Mouse (Mus musculus): ENCODE measurements at regions not wholly inside any gene's neighbourhood (a gene's known extent, or its start where the extent isn't known, plus 50 kb on each side); places are given as distances from the start of the nearest gene placed in this dataset.

GRCm38 (mm10) chr6:16365450-16365849 lies 532.8 kb downstream of the Tfec start:
- DNase-seq, result no peak

GRCm38 (mm10) chr6:16362057-16362456 lies 536.2 kb downstream of the Tfec start:
- DNase-seq, result no peak

DNA sequence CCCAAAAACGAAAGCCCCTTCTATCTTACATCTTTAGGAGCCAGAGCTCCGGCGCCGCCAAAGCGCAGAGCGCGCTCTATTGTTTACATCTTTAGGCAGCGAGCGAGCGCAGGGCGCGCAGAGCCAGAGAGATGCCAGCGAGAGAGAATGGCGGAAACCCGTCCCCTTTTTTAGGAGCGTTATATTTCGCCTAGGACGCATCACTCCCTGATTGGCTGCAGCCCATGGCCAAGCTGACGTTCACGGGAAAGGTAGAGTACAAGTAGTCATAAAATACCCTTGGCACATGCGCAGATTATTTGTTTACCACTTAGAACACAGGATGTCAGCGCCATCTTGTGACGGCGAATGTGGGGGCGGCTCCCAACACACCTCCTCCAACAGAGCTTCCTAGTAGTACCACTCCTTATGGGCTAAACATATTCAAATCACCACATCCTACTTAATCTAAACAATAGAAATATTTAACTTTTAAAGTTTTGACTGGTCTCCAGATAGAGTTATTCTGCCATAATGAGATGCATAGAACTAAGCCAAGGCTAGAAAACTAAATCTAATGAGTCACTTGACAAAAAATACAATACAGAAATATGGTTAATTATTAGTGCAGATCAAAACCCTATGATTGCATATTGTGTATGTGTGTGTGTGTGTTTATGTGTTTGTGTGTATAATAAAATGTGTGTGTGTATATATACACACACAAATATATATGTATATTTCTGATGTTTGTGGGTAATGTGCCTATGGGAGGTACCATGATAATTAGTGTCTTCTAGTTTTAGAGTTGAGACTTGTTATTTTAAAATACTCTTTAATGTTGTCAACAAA lies 538.1 kb downstream of the Tfec start:
- peak; percentile 21 for DNase-seq

DNA sequence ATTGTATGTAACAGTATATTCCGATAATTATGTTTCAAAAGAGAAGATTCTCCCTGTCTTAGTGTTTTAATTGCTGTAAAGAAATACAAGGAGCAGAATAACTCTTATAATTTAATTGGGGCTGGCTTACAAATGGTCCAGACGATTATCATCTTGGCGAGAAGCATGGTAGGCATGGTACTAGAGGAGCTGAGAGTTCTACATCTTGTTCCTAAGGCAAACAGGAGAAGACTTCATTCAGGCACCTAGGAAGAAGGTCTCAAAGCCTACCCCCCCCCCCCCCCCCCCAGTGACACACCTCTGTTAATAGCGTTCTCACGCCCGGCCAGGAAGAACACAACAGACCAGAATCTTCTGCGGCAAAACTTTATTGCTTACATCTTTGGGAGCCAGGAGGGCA lies 538.8 kb downstream of the Tfec start:
- no peak for DNase-seq

GRCm38 (mm10) chr6:16333638-16334037 lies 564.6 kb downstream of the Tfec start:
- DNase-seq, result peak; percentile 54

- no peak for DNase-seq
Measured at GRCm38 (mm10) chr6:16314305-16315010, 583.8 kb downstream of the Tfec start.

DNA sequence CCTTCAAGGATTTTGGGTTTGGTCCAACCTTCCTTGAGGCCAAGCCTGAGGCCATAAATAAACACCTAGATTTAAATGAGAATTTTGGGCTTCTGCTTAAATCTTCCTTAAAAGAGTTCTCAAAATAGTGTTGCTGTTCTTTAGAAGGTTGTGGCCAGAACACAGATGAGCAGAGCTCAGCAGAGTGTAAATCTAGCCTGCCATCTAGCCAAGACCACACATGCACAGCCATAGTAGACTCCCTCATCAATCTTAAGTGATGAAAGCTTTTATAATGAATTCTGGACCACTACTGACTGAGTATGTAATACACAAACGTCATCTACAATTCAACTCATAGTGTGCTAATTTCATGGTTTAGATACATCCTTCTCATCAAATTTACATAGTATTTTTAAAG lies 585.3 kb downstream of the Tfec start:
- DNase-seq, result peak; percentile 26

DNA sequence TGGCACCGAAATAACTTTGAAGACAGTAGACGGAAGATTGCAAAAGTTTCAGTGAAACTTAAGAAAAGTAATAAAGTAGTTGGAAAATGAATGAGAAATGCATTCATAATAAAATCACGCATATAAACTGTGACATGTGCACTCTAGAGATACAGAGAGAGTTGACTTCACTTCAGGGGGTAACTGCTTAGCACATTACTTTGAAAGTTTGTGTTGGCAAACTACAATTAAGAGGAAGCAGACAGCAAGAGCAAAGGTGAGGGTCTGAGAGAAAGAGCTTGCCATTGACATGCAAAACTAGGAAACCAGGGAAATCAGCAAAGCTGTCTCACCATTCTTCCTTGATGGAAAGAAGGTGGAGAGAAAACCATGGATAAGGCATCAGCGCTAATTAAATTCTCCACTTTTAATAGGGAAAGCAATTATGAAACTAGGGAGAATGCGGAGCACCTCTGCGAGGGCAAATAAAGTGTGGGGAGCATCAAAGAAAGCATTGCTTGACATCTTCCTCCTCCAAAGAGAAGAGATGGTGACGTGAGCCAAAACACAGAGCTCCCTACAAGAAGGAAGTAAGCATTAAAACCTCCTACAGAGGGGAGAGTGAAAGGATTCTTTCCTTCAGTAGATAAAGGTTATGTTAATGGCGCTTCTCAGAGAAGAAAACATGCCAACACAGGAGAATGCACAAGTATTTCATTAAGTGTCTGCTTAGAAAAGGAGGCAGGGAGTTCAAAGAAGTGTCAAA lies 563.0 kb downstream of the Mdfic start:
- DNase-seq, result no peak

DNA sequence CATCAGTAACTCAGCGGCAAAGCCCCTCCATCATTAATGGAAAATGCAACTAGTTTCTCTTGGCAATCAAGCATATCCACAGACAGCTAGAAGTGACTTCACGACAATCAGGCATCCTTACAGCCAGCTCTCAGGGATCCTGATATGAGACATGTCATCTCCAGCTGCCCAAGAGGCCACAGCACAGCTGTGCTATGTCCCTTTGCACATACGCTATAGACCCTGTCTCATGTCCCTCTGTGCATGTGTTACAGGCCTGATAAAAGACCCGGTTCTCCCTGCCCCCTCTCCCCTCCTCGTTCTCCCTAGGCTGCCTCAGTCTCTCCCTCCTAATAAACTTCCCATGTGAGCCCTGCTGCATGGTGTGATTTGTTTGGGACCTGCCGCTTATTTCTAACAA lies 561.5 kb downstream of the Mdfic start:
- DNase-seq, result no peak

Measured in embryo, embryonic 11 days (tissue).